Mouse (Mus musculus): ENCODE data around the gene Ccdc194. TPM values are rescaled to one million over a fixed set of nuclear protein-coding genes. Genes with fewer than 3 reads are reported as not detected.
A peak's percentile ranks its signal among the peaks of the same experiment; 100 is the strongest.

The Ccdc194 gene
- polyA plus RNA-seq (2014; fragmentation: Nextera tagmentation; extraction: Ambion mirVana) = 0.29 TPM in 1 of 2 replicates, not detected in the other

- H3K4me2 ChIP-seq (ENCODE audit: low read depth, low read length, severe bottlenecking) = peak within 1 kb of the TSS; percentile 29; the same call in 1 of the 2 replicates
- 8% methylated on average over 46 of the region's 46 CpGs for WGBS
- no peak within 1 kb of the TSS for H3K27ac ChIP-seq (ENCODE audit: low read depth, low read length)
These were observed at the start of gene Ccdc194 for GRCm38 (mm10) chr8:71525226-71526050. Gene Ccdc194 (minus strand): TSS chr8:71525711.

DNA sequence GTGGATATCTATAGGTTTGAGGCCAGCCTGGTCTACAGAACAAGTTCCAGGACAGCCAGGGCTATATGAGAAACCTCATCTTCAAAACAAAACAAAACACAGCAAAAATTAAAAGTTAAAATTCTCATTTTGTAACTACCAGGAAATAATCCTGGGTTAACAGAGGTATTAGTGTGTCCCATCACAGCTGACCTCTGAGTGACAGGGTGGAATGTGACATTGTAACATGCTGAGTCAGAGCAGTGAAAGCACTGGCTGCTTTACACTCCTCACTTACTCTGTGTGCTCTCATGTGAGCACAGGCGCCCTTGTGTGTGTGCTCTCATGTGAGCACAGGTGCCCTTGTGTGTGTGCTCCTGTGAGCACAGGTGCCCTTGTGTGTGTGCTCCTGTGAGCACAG lies 49.5 kb upstream of the Ccdc194 start:
- no peak for ATAC-seq (replicated peaks; ENCODE audit: low FRiP score)
- peaks cover 7% of the 10 kb centered on the region; the same call in 1 of the 2 replicates for H3K4me1 ChIP-seq (replicated peaks; ENCODE audit: control insufficient read depth, insufficient read depth, low read length)

More at GRCm38 (mm10) chr8:71525226-71526050, at the start of gene Ccdc194:
- Histone ChIP-seq H3K9ac (ENCODE audit: low read length) (no peak within 1 kb of the TSS), H3K36me3 (ENCODE audit: control insufficient read depth, insufficient read depth, low read length) (no peaks in the 10 kb centered on the region), H3K4me1 (replicated peaks; ENCODE audit: control insufficient read depth, insufficient read depth, low read length) (no peaks in the 10 kb centered on the region; the same call in 1 of the 2 replicates), H3K4me3 (ENCODE audit: low read depth, low read length) (peak within 1 kb of the TSS; percentile 11; the same call in 1 of the 2 replicates), H3K27me3 (ENCODE audit: control insufficient read depth, insufficient read depth, low read length) (peaks cover 24% of the 10 kb centered on the region), H3K9me3 (ENCODE audit: control insufficient read depth, low read length) (no peaks in the 10 kb centered on the region)
- peak; percentile 62 for DNase-seq (ENCODE audit: low spot score)
- ATAC-seq (replicated peaks; ENCODE audit: low FRiP score) = no peak

GRCm38 (mm10) chr8:71574426-71574825 lies 48.9 kb upstream of the Ccdc194 start:
- H3K27me3 ChIP-seq (ENCODE audit: control insufficient read depth, insufficient read depth, low read length) = no peaks in the 10 kb centered on the region
- ATAC-seq (replicated peaks; ENCODE audit: low FRiP score) (no peak), DNase-seq (ENCODE audit: low spot score) (no peak)
- H3K4me3 ChIP-seq (ENCODE audit: low read depth, low read length) = no peak overlapping the region
- peaks cover 7% of the 10 kb centered on the region; the same call in 1 of the 2 replicates for H3K4me1 ChIP-seq (replicated peaks; ENCODE audit: control insufficient read depth, insufficient read depth, low read length)
- no peaks in the 10 kb centered on the region for H3K36me3 ChIP-seq (ENCODE audit: control insufficient read depth, insufficient read depth, low read length)
- WGBS = 86% methylated on average over 7 of the region's 7 CpGs
- H3K4me2 ChIP-seq (ENCODE audit: low read depth, low read length, severe bottlenecking) = no peak overlapping the region
- no peaks in the 10 kb centered on the region for H3K9me3 ChIP-seq (ENCODE audit: control insufficient read depth, low read length)
- no peak overlapping the region for H3K27ac ChIP-seq (ENCODE audit: low read depth, low read length)
- no peak overlapping the region for H3K9ac ChIP-seq (ENCODE audit: low read length)

More for the DNA sequence above, 49.5 kb upstream of the Ccdc194 start:
- no peak for DNase-seq (ENCODE audit: low spot score)
- H3K4me2 ChIP-seq (ENCODE audit: low read depth, low read length, severe bottlenecking) = no peak overlapping the region
- no peak overlapping the region for H3K27ac ChIP-seq (ENCODE audit: low read depth, low read length)
- H3K4me3 ChIP-seq (ENCODE audit: low read depth, low read length) = no peak overlapping the region
- WGBS = 68% methylated on average over 1 of the region's 1 CpGs
- no peak overlapping the region for H3K9ac ChIP-seq (ENCODE audit: low read length)
- H3K36me3 ChIP-seq (ENCODE audit: control insufficient read depth, insufficient read depth, low read length) = no peaks in the 10 kb centered on the region
- H3K9me3 ChIP-seq (ENCODE audit: control insufficient read depth, low read length) = no peaks in the 10 kb centered on the region
- no peaks in the 10 kb centered on the region for H3K27me3 ChIP-seq (ENCODE audit: control insufficient read depth, insufficient read depth, low read length)

DNA sequence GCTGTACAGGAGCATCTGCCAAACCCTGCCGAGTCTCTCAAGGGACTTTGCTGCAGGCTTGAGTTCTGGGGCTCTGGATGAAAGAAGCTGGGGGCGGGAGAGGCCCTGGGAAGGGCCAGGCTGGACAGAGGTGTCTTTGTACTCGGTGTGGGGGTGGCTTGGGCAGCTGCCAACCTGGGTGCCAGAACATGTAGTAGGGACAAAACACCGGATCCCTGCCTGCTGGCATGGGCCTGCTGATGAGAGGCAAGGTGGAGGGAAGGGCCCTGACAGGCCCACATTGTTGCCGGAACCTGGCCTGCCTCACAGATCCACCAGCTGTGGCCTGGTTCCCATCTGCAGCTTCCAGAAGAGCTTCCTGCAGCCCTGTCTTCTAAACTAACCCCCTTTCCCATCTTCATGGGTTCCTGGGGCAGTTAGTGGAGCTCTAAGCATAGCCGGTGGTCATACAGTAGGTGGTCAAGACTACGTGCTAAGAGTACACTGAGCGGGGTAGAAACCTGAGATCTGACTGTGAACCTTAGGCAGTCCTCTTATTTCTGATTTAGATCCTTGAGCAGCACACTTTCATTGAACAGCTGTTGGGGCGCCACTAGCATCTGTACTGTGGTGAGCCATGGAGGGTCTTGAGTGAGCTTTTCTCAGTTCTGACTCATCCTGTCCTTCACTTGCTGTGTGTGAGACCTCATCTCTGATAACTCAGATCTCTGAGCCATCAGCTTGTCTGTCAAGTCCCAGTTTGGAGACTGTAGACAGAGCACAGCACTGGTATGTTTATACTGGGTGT lies 47.5 kb upstream of the Ccdc194 start:
- peak overlapping the region; percentile 29; the same call in 1 of the 2 replicates for H3K9ac ChIP-seq (ENCODE audit: low read length)
- no peak overlapping the region for H3K27ac ChIP-seq (ENCODE audit: low read depth, low read length)

DNA sequence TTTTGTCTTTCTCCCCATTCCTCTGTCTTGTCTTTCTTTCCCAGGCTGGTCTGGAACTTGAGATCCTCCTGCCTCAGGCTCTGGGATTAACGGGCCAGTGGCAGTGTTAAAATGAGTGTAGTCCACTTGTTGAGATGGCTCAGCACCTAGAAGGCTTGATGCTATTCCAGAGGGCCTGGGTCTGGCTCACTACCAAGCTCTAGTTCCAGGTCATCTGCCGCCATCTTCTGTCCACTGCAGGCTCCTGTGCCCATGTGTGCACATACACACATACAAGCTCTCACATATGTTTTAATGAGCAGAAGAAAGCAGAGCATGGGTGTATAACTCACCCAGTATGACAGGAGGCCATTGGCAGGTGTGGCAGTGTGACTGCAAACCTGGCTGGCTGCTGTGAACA lies 46.6 kb upstream of the Ccdc194 start:
- Histone ChIP-seq H3K4me2 (ENCODE audit: low read depth, low read length, severe bottlenecking) (no peak overlapping the region), H3K36me3 (ENCODE audit: control insufficient read depth, insufficient read depth, low read length) (no peaks in the 10 kb centered on the region), H3K27ac (ENCODE audit: low read depth, low read length) (no peak overlapping the region), H3K4me3 (ENCODE audit: low read depth, low read length) (no peak overlapping the region), H3K27me3 (ENCODE audit: control insufficient read depth, insufficient read depth, low read length) (peaks cover 6% of the 10 kb centered on the region; the same call in 1 of the 2 replicates), H3K9me3 (ENCODE audit: control insufficient read depth, low read length) (no peaks in the 10 kb centered on the region), H3K4me1 (replicated peaks; ENCODE audit: control insufficient read depth, insufficient read depth, low read length) (peaks cover 7% of the 10 kb centered on the region; the same call in 1 of the 2 replicates), H3K9ac (ENCODE audit: low read length) (no peak overlapping the region)
- 82% methylated on average over 2 of the region's 2 CpGs for whole genome bisulfite sequencing
- no peak for ATAC-seq (replicated peaks; ENCODE audit: low FRiP score)
- DNase-seq (ENCODE audit: low spot score) = no peak

More for the DNA sequence above, 47.5 kb upstream of the Ccdc194 start:
- Histone ChIP-seq H3K4me3 (ENCODE audit: low read depth, low read length) (no peak overlapping the region), H3K9me3 (ENCODE audit: control insufficient read depth, low read length) (no peaks in the 10 kb centered on the region), H3K4me2 (ENCODE audit: low read depth, low read length, severe bottlenecking) (no peak overlapping the region), H3K36me3 (ENCODE audit: control insufficient read depth, insufficient read depth, low read length) (no peaks in the 10 kb centered on the region), H3K4me1 (replicated peaks; ENCODE audit: control insufficient read depth, insufficient read depth, low read length) (peaks cover 7% of the 10 kb centered on the region; the same call in 1 of the 2 replicates), H3K27me3 (ENCODE audit: control insufficient read depth, insufficient read depth, low read length) (peaks cover 6% of the 10 kb centered on the region; the same call in 1 of the 2 replicates)
- ATAC-seq (replicated peaks; ENCODE audit: low FRiP score) (no peak), DNase-seq (ENCODE audit: low spot score) (no peak)
- 81% methylated on average over 9 of the region's 9 CpGs for WGBS

DNA sequence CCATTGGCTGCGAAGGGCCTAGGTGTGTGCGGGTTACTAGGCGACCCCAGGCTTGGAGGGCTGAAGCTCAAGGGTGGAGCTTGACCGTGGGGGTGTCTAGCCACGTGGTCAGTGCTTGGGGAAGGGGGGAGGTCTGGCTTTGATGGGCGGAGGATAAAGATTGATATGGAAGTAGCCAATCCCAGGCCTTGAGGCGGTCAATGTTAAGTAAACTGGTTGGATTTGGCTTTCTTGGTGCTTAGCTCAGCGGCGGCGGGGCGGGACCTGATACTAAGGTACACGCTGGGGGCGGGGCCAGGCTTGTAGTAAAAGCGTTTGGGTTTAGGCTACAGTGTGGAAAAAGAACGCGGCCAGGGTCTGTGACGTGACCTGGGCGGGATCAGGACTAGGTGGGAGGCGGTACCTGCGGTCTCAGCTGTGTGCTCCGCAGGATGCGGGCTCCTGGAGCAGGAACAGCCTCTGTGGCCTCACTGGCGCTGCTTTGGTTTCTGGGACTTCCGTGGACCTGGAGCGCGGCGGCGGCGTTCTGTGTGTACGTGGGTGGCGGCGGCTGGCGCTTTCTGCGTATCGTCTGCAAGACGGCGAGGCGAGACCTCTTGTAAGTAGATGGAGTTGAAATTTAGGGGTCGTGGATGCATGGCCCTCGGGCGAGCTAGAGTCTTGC lies 44.9 kb upstream of the Ccdc194 start:
- Histone ChIP-seq H3K27me3 (ENCODE audit: control insufficient read depth, insufficient read depth, low read length) (peaks cover 6% of the 10 kb centered on the region; the same call in 1 of the 2 replicates), H3K36me3 (ENCODE audit: control insufficient read depth, insufficient read depth, low read length) (no peaks in the 10 kb centered on the region), H3K4me2 (ENCODE audit: low read depth, low read length, severe bottlenecking) (peak overlapping the region; percentile 93), H3K9me3 (ENCODE audit: control insufficient read depth, low read length) (no peaks in the 10 kb centered on the region), H3K4me3 (ENCODE audit: low read depth, low read length) (peak overlapping the region; percentile 63), H3K9ac (ENCODE audit: low read length) (peak overlapping the region; percentile 65), H3K4me1 (replicated peaks; ENCODE audit: control insufficient read depth, insufficient read depth, low read length) (peaks cover 7% of the 10 kb centered on the region; the same call in 1 of the 2 replicates), H3K27ac (ENCODE audit: low read depth, low read length) (no peak overlapping the region; the same call in 1 of the 2 replicates)
- DNase-seq (ENCODE audit: low spot score) (peak; percentile 92), ATAC-seq (replicated peaks; ENCODE audit: low FRiP score) (peak; percentile 90)
- WGBS = under 1% methylated on average over 41 of the region's 41 CpGs

GRCm38 (mm10) chr8:71569366-71570290 lies 44.1 kb upstream of the Ccdc194 start:
- no peaks in the 10 kb centered on the region for H3K9me3 ChIP-seq (ENCODE audit: control insufficient read depth, low read length)
- peak overlapping the region; percentile 63 for H3K4me3 ChIP-seq (ENCODE audit: low read depth, low read length)
- peaks cover 7% of the 10 kb centered on the region; the same call in 1 of the 2 replicates for H3K4me1 ChIP-seq (replicated peaks; ENCODE audit: control insufficient read depth, insufficient read depth, low read length)
- peak; percentile 90 for DNase-seq (ENCODE audit: low spot score)
- no peaks in the 10 kb centered on the region for H3K36me3 ChIP-seq (ENCODE audit: control insufficient read depth, insufficient read depth, low read length)
- ATAC-seq (replicated peaks; ENCODE audit: low FRiP score) = peak; percentile 75
- peaks cover 6% of the 10 kb centered on the region; the same call in 1 of the 2 replicates for H3K27me3 ChIP-seq (ENCODE audit: control insufficient read depth, insufficient read depth, low read length)
- H3K27ac ChIP-seq (ENCODE audit: low read depth, low read length) = no peak overlapping the region
- H3K9ac ChIP-seq (ENCODE audit: low read length) = peak overlapping the region; percentile 57
- under 1% methylated on average over 51 of the region's 51 CpGs for WGBS
- peak overlapping the region; percentile 93 for H3K4me2 ChIP-seq (ENCODE audit: low read depth, low read length, severe bottlenecking)
